Mouse (Mus musculus): Measurements from ENCODE around the gene Nemp1.
"Not testable (repeated sequence)": the region's sequence is repeated elsewhere in the genome, so short reads cannot be mapped to it uniquely, and the experiment has no call there.

The Nemp1 gene

DNA sequence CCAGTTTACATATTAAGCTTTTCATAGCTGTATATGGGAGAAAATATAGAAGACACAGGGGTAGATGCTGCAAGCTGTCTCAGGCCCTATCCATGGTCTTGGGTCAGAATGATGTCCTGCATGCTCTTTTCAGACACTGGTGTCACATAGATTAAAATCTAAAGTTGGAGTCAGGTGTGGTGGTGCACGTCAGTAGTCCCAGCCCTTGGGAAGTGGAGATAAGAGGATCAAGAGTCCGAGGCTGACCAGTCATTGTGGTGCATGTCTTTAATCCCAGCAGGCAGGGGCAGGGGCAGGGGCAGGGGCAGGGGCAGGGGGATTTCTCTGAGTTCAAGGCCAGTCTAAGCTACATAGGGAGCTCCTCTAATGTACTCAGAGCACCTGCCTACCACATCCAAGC is 20.9 kb upstream of the Nemp1 start:
- no peak for DNase-seq

DNA sequence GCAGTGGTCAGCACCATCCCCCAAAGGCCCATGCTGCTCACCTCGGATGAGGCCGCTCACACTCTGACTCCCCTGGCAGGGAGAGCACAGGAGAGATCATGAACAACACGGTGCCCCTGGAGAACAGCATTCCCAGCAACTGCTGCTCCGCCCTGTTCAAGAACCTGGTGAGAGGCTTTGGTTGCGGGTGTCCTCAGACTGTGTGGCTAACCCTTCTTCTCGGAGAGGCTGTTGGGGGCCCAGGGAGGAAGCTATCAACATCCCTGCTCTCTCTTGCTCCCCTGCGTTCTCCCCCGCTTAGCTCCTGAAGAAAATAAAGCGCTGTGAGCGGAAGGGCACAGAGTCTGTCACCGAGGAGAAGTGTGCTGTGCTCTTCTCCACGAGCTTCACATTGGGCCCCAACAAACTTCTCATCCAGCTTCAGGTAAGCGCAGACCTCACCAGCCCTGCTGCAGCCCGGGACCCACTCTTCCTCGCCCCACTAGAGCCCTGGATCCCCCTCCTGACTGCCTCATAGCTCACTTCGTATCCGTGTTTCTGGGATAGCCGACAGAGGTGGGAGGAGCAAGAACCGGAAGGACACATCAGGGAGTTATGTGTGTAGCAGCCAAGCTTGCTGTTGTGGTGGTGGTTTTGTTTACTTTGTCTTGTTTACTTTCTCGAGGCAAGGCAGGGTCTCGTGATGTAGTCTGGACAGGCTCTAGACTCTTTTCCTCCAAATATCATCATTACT is 13.6 kb upstream of the Nemp1 start:
- peak in 1 of 2 experiments; percentile 40 for DNase-seq

DNA sequence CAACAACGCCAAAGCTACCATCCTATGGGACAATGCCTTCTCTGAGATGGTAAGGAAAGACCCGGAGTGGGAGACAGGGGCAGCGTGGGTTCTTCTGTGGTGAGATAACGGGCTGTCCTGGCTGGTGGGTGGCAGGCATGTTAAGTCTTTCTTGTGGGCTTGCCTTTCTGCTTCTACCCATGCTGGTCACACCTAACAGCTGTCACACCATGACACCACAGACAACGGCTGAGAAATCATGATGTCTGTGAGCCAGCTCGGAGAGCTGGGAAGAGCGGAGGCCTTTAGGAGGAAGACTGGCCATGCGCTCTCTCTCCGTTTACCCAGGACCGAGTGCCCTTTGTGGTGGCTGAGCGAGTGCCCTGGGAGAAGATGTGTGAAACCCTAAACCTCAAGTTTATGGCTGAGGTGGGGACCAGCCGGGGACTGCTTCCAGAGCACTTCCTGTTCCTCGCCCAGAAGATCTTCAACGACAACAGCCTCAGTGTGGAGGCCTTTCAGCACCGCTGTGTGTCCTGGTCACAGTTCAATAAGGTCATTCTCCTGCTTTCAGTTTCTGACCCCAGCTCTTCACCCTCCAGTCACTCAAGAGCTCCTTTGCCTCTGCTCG is 11.6 kb upstream of the Nemp1 start:
- DNase-seq, result no peak

DNA sequence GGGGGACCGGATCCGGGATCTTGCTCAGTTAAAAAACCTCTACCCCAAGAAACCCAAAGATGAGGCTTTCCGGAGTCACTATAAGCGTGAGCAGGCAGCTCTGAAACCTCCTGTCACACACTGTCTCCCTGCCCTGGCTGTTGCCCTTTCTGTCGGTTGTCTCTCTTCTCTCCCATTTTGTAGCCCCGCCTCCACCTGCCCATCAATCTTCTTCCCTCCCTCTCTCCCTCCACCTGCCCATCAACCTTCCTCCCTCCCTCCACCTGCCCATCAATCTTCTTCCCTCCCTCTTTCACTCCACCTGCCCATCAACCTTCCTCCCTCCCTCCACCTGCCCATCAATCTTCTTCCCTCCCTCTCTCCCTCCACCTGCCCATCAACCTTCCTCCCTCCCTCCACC is 9.1 kb upstream of the Nemp1 start:
- DNase-seq, result not testable (repeated sequence)

DNA sequence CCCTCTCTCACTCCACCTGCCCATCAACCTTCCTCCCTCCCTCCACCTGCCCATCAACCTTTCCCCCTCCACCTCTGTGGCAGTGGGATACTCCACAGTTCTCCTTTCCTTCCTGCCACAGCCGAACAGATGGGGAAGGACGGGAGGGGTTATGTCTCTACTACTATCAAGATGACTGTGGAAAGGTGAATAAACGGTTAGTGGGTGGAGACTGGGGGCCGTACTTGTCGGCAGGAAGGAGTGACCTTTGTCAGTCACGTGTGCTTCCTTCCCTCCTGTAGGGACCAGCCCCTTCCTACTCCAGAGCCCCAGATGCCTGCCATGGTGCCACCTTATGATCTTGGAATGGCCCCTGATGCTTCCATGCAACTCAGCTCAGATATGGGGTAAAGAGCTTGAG is 8.6 kb upstream of the Nemp1 start:
- peak in 1 of 2 experiments; percentile 45 for DNase-seq

DNA sequence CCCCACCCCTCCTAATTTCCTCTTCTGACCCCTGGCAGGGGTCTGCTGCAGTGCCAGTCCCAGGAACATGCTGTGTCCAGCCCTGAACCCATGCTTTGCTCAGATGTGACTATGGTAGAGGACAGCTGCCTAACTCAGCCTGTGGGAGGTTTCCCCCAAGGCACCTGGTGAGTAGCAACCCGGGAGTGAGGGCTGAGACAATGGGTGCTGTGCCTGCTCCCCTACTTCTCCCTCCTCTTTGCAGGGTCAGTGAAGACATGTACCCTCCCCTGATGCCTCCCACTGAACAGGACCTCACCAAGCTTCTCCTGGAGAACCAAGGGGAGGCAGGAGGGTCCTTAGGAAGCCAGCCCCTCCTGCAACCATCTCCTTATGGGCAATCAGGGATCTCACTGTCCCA is 7.2 kb upstream of the Nemp1 start:
- DNase-seq, result no peak

DNA sequence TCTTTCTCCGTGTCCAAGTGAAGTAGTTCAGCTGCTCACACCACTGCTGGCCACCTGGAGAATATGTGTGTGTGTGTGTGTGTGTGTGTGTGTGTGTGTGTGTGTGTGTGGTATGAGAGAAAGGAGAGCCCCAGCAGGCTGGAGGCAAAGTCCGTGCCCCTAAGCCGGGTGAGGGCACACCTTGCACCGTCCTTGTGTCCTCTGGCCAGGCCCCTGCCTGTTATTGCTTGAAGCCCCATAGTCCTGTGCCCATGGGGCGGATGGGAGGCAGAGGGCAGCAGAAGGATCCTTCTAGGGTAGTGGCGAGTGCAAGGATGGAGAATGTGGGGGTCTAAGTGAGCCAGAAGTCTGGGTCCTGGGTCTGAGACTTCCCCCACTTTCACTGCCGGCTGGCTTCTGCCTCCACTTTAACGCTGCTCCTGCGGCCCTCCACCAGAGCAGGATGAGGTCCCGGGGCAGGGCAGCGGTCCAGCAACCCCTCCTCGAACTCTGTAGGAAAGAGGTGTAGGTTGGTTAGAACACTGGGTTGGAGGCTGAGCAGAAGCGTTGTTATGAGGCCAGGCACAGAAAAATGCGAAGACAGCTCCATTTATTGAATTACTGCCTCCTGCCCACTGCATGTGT is 5.3 kb upstream of the Nemp1 start:
- DNase-seq, result peak; percentile 57 to 70

DNA sequence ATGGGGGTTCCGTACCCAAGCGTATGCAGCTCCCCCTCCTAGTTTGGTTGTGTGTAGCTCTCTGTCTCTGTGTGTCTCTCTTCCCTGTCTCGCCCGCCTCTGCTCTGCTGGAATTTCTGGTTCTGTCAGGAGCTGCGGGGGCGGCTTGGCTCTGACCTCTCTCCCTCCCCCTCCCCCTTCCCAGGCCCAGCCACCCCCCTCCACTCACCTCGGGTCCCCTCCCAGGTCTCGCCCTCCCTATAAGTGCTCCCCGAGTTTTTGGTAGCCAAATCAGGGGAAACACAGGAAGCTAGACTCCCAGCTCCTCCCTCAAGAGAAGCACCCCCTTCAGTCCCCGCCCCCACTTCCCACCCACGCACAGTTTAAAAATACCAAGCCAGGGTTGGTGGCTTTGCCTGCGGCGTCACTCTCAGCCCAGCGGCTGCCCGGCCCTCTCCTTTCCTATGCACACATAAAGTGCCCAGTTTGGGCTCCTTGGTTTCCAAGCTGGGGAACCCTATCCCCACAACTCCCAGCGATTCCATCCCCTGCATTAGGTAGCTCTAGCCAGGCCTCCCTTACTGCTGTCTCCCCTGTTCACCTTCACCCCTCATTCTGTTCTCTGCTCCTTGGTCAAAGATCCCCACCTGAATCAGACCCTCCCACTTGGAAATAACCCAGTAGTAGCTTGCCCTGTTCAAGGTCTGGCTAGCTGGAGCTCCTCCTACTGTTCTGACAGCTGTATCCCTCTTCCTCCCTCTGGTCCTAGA is 4.6 kb upstream of the Nemp1 start:
- peak; percentile 83 to 90 for DNase-seq

DNA sequence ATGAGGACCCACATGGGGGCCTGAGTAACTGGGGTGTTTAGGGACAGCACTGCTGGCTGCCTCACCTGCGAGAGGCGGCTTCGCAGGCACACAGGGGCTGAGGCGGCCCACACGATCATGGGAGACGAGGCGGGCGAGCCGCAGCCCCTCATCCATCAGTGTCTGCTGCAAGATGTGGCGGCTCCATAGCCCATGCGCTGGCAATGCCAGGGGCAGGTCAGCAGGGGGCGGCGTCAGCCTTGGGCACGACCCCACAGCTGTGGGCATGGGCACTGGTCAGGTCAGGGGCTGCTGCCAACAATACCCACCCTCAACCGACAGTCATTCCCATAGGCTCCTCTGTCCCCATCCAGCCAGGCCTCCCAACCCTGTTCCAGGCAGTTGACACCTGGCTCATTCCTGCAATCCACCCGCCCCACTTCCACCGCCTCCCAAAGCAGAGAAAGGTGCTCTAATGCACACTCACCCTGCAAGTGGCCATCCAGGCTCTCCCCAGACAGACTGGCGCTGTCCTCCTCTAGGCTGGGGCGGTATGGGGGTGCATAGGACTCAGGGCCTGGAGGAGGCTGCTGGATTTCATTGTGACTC is 3.9 kb upstream of the Nemp1 start:
- DNase-seq, result peak; percentile 67 to 77

DNA sequence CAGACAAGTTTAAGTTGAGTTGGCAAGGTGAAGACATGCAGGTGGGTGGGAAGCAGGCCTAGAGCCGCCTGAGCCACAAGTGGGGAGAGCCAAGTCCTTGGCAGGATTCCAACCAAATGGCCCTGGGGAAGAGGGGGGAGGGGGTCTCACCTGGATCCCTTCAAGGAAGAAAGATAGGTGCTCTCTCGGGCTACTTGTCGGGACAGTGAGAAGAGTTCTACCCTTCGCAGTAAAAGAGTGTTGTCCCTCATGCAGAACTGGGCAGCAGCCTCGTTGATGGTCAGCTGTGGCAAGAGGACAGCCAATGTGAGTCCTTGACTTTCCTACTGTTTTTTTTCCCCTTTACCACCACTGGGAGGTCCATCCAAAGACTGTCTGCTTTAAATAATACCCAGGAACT is 3.1 kb upstream of the Nemp1 start:
- DNase-seq, result peak in 1 of 2 experiments; percentile 24

DNA sequence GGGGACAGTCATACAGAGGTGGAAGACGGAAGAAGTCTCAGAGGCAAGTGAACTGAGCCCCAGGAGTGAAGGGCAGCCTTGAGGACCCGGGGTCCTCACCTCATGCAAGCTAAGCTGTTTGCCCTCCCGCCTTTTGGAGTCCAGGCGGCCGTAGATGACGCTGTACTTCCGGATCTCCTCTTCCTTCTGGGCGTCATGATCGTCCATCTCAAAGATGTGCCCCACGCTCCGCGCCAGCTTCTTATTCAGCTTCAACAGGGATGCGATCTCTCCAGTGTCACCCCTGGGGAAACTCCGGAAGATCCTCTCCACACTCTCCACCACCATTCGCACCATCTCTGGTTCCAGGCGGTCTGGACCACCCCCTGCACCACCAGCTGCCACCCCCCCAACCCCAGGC is 2.5 kb upstream of the Nemp1 start:
- DNase-seq, result peak in 1 of 2 experiments; percentile 21

DNA sequence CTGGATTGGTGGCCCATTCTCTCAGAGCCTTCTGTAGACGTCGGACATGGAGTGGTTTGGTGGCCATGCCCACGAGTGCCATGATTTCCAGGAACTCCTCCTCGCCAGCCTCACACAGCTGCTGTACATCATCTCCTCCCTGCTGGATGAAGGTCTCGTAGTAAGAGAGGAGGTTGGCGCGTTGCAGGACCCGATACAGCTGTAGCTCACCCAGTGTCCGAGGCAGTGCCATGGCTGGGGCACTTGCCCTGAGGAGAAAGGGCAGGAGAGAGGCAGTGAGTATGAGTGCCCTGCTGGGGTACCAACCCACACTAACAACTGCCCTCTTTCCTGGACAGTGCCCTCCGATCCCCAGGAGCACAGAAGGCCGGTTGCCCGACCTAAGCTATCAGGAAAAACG is 1.8 kb upstream of the Nemp1 start:
- DNase-seq, result peak in 1 of 2 experiments; percentile 37

DNA sequence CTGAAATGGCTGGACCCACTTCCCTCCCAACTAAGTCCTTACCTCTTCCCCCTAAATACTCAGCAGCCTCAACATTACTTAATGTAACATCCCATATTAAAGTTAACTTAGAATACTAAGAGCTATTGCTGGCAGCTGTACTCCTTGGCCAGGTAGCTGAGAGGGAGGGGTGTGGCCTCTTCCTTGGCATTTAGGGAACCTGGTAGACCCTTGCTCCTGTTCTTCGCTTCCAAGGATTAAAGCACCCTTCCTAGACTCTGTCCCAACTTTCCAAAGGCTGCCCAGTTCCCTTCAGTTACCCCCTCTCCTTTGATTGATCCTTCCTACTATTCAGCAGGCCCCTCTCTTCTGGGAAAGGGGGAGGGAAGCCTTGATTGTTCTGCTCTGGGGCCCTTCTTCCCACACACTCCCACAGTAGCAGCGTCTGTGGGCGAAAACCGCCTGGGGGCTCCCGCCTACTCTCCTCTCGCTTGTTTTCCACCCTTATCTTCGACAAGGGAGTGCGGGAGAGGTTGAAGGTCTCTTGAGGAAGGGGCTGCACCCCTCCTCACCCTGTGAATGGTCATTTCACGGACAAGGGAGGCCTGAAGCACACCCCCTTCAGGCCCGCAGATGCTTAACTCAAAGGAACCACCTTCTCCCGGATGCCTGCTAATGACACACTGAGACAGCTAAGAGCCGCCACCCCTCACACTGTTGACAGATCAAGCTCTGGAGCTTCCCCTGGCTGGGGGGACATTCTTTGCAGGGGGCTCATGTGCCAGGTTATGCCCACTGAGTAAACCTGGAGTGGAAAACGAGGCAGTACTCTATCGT is 1.1 kb upstream of the Nemp1 start:
- DNase-seq, result peak; percentile 41 to 62

DNA sequence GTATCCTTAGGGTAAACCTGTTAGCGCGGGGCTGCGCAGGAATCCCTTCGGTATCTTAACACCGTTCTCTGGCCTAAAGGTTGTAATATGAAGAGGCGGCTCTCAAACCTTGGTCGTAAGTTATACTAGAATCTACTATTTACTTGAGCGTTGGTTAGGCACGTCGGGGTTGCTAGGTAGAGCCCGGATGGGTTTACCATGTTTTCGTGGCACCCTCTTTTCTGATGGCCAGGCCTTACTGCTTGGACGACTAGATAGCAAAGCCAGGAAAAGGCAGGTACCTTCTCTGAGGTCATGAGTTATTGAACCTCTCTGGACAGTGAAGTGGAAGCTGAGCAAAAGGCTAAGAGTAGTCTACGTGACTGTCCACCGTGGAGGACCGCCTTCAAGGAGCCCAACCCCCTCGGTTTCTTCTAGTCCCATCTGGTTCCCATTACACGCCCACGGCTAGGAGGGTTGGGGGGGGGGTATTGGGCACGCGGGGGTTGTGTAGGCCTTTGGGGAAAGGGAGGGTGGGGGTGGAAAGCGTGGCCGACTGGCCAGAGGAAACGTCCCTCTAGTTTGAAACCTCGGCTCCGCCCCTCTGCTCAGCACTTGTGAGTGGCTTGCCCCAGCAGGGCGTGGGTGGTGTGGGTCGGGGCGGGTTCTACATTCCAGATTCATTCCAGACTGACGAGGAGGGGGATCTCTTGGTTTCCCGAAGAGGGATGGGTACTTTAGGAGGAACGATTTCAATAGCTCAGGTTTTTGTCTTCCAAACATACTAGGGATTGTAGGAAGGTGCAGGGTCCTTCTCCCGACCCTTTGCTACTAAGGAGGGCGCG is 780 bp downstream of the Nemp1 start:
- DNase-seq, result peak; percentile 91 to 95

DNA sequence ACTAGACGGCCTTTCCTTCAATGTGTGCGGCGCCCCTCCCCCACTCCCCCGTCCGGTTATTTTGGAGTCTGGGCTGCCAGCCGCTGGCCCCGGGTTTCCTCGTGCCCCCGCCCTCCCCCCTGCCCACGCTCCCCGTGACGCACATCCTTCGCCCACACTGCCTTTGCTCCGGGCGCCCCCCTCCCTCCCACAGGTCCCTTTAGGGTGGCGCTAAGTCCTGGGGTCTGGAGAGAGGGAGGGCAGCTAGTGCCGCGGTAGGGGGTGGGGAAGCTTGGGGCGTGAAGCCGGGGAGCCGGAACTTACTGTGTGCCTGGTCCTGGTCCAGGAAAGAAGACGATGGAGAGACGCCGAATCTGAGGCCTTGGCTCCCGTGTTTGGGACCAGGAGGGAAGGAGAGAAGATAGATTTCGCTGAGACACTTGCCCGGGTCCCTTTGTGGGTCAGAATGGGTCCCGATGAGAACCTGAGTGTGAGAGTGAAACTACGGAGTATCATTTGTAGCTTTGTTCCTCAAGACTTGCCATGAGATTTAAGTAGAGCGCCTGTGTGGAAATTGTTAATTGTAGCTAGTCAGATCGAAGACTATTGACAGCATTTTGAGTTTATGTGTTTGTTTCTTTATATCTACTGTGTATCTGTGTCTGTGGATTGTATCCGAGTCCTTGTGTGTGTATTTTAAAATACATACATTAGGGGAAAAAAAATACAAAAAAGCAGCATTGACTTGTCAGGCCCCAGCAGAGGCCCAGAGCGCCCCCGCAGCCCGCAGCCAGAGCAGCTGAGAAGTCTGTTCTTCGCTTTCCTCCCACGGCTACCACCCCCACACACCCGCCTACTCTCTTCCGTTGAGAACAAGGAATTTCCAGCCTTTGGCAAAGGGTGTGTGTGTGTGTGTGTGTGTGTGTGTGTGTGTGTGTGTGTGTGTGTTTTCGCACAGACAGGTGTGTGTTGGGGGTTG is 1.7 kb downstream of the Nemp1 start, which contains the start of gene Nab2:
Nab2 (minus strand) TSS at position 476 of the 958 bp plus-strand sequence.
- DNase-seq, result peak; percentile 88 to 94

DNA sequence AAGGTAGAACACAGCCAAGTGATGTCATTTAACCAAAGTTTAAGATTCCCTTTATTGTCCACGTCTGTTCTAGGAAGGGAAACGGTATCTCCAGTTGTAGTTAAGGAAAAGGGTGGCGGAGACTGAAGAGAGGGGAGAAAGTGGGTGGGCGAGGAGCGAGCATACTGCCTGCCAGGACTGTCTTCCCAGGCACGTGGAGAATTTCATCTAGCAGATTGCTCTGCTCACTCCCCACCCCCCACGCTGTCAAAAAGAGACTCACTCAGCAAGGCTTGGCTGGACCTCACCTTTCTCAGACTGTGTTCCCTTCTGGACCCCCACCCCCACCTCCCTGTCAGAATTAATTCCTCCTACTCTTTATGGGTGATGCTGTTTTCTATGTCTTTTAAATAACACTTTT is 2.5 kb downstream of the Nemp1 start:
- DNase-seq, result peak; percentile 69 to 80

DNA sequence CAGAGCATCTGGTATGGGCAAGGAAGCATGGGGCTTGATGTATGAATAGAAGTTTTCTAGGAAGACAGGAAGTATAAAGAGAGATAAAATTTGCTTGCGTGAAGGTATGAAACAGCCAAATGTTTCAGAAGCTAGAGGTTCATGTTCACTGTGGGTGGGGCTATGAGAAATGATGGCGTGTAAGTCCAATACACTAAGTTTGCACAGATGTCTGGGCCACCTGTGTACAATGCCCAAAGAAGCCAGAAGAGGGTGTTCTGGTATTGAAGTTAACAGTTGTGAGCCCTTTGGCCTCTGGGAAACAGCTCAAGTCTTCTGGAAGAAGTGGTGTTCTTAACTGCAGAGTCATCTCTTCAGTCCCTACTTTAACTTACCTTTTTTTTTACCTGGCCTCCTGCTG is 3.5 kb downstream of the Nemp1 start:
- no peak for DNase-seq

DNA sequence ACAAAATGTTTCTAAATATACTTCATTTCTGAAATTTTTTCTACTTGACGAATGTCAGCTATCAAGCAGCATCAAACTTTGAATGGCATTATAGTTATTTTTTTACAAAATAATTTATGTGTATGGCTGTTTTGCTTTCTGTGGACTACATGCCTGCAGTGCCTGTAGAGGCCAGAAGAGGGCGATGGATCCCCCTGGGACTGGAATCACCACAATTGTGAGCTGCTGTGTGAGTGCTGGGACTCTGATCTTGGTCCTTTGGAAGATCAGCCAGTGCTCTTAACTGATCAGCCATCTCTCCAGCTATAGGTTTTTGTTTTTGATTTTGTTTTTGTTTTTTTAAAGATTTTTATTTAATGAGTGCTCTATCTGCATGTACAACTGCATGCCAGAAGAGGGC is 4.6 kb downstream of the Nemp1 start:
- DNase-seq, result peak; percentile 62 to 64

DNA sequence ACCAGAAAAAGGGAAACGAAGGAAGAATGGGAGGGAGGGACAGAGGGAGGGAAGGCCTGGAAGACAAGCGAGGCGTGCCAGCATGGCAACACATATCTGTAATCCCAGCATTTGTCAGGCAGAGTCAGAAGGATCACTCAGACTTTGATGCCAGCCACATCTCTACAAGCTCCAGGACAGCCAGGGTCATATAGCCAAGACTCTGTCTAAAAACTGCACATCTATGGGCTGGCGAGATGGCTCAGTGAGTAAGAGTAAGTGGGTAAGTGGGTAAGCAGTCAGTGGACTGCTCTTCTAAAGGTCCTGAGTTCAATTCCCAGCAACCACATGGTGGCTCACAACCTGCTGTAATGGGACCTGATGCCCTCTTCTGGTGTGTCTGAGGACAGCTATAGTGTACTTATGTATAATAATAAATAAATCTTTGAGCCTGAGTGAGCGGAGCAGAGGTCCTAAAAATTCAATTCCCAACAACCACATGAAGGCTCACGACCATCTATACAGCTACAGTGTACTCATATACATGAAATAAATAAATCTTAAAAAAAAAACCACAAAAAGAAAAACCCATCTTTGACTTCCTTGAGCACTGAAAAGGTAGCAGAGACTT is 7.5 kb downstream of the Nemp1 start:
- no peak for DNase-seq
